Mouse (Mus musculus): ENCODE measurements around the gene Plekhg6.

Plekhg6 gene

DNA sequence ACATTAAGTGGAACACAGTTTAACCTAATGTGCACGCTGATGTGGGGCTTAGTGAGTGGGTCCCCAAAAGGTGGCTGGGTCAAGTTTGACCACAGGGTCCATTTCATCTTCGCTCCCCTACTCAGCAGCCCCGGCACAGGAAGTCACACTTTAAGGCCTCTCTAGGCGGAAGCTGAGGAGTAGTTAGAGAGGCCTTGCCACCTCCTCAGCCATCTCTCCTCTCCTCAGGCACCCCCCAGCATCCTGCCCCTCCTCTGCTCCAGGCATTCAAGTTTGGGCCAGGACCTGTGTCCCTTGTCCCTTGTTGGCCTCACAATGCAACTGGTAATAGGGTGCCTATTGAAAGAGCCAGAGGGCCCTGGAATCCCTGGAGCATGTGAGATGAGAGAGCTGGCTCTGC lies 26.9 kb downstream of the Plekhg6 start:
- no peak for DNase-seq (ENCODE audit: low spot score)

DNA sequence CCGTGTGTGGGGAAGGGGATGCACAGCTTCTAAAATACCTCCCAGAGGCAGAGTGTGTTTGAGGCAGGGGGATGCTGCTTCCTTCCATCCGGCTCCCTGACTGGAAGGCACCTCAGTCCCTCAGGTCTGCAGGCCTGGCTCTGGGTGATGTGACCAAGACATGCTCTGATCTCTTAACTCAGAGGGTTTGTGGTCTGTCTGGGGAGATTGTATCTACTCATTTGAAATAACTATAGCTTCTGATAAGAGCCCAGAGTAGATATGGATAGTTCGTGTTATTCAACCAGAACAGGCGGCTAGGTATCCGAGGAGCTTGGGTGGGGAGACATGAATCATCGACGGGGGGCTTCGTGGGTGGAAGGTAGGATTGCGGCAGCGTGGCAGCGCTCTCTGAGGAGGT lies 27.4 kb downstream of the Plekhg6 start:
- no peak for DNase-seq (ENCODE audit: low spot score)

DNA sequence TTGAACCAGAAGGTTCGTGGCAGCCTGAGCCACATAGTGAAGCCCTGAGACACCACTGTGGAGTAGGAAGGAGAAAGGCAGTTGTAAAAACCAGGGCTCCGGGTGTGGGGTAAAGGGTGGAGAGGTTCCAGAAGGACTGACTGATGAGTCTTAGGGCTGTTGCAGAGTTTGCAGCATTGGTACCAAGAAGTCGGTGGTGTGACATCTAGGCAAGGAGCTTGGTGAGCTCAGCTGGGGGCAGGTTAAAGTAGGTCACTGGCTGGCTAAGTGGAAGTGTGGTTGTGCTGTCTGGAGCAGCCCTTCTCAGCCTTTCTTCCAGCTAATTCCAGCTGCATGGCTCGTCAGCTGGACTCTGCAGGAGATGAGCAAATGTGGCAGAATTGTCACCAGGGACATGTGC lies 27.8 kb downstream of the Plekhg6 start:
- no peak for DNase-seq (ENCODE audit: low spot score)

DNA sequence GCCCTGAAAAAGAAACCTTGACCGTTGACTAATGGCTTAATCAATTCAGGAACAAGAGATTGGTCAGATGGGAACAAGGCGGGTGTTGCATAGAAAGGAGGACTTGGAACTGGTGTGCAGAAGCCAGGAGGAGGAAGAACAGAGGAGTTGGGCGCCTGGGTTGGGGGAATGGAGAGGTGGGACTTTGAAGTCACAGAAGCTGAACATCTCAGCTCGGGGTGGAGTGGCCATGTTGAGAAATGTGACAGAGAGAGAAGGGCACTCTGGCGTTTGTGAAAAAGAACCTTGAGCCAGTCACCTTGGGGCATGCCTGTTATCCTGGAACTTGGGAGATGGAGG lies 28.6 kb downstream of the Plekhg6 start:
- DNase-seq (ENCODE audit: low spot score) = no peak

DNA sequence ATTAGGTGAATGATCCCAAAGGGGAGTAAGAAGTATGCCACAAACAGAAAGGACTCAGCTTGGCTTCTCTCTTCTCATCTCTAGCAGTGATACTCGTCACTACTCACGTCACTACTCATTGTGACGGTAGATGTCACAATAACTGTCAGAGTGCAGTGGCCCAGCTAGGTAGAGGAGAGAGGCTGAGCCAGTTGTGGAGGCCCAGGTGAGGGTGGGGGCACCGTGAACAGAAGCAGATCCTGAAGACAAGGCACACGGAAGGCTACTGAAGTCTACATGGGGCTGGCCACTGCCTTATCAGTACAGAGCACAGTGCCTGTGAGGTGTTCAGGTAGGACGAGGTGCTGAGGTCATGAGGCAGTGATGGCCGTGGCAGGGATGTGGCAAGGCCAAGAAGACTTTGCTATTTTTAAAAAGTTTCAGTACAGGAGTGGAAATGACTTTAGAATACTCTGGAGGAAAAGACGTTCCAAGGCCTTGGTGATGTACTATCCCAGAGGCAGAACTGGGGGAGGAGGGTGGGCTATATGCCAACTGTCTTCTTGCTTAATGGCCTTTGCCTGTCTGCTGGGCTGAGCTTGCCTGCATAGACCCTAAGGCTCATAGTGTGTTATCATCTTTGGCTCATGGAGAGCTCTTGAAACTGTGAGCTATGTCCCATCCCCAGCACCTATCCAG lies 29.1 kb downstream of the Plekhg6 start:
- no peak for DNase-seq (ENCODE audit: low spot score)

DNA sequence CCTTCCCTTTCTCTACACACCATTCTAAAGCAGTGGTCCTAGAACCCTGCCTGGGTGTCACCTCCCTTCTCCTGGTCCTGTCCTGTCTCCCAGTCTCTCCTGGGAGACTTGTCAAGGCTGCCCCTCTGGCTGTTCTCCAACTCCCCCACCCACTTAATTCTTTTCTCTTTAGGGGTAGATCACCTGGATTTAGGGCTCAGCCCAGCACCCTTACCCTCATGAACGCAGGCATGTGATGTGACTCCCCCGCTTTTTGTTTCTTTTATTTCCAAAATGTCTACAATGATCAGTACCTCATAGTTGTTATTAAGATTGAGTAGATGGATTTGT lies 29.6 kb downstream of the Plekhg6 start:
- DNase-seq (ENCODE audit: low spot score) = no peak

DNA sequence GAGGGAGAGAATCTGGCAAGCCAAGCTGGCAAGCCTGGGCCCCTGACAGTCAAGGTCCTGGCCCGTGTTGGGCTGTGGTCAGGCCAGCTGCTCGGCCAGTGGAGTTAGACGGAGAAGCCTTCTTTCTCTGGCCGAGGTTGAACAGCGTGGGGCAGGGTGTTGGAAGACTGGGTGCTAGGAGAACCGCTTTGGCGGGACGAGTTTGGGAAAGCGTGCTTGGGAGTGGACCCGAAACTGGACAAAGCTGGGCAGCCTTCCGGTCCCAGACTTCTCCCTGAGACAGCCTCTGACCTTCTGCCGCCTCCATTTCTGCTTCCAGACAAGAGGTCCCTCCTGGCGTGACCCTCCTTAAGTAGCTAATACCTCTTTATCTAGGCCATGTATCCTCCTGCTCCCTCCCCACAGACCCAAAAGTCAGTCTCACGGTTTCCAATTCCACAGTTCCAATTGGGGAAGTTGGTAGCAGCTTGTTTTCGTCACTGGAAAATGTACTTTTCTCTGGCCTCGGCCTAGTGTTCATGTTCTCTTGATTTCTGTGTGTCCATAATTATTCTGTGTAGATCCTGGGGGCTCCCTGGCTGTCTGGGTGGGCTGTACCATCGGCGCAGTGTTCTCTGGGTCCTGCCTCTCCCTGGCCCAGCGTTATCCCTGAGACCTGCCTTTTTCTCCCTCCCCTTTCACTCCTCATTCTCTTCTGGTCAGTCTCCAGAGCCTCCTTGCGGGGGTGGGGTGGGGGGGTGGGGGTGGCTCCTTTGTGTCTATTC lies 30.2 kb downstream of the Plekhg6 start:
- no peak for DNase-seq (ENCODE audit: low spot score)

DNA sequence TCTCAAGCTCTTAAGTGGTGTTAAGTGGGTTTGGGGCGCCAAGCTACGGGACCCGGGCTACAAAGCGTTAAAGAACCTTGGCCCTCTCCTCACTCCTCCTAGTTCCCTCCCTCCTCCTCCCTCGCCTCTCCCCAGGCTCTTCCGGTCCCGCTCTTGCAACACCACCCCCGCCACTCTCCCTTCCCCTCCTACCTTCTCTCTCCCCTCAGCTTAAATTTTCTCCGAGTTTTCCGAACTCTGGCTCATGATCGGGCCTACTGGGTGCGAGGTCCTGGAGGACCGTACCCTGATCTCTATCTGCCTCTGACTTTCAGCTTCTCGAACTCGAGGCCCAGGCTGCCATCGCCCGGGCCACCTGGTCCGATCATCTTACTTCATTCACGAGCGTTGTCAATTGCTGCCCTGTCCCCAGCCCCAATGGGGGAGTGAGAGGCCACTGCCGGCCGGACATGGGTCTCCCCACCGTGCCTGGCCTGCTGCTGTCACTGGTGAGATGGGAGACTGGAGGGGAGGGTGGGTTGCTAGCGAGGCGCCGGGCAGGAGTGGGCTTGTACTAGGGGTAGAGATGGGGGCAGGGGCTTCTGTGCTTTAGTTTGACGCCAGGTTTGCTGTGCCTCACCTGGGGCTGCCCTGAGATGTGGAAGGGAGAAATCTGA lies 30.9 kb downstream of the Plekhg6 start:
- no peak for DNase-seq (ENCODE audit: low spot score)

DNA sequence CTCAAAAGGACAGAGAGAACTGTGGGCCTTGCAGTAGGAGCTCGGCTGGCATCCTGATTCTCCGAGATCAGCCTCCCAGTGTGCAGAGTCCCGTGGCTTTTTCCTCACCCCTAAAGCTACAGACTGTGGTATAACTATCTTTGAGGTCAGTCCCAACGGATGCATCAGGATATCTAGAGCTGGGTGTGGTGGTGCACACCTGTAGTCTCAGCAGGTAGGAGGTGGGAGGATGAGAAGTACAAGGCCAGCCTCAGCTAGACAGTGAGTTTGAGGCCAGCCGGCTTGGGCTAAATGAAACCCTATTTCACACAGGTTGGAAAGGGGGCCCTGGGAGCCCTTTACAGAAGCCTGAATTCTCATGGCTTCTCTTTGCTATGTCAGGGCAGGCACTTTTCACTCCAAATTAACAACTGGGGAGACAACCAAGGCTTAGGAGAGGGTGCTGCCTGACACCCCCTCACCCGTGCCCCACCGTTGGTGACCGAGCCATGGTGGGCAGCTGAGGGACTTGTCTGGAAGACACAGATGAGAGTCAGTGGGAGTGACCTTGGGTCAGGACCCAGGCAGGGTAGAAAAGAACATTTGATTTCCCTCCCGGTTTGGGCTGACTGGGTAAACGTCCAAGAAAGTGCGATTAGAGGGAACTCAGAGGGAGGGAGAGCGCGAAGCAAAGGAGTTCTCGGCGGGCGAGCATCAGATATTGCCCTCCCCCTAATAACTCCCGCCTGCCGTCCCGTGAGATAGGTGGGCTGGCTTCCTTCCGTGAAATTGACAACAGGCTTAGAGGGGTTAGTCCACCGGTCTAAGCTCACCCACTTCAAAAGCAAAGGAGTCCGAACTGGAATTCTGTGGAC lies 31.6 kb downstream of the Plekhg6 start, which contains the start of gene Tnfrsf1a:
Gene Tnfrsf1a, plus strand, starts transcription at position 642 of the 854 bp plus-strand sequence.
- DNase-seq (ENCODE audit: low spot score) = no peak

DNA sequence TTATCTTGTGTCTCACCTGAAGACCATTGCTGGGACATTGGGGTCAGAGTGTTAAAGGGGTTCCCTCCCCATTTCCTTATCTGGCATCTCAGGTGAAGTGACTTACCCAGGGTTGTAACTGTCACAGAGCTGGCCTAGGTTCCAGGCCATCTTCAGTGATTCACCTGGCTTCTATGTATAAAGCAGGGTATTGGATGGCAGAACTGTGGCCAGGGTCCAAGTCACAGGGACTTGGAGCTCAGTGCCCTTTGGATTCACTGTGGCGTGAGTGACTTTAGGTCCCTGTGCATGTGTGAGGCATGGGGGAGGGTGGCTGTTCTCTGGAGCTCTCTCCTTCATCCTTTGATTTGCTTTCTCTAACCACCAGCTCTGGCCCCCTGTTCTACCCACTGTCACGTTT lies 34.6 kb downstream of the Plekhg6 start:
- DNase-seq (ENCODE audit: low spot score) = no peak

DNA sequence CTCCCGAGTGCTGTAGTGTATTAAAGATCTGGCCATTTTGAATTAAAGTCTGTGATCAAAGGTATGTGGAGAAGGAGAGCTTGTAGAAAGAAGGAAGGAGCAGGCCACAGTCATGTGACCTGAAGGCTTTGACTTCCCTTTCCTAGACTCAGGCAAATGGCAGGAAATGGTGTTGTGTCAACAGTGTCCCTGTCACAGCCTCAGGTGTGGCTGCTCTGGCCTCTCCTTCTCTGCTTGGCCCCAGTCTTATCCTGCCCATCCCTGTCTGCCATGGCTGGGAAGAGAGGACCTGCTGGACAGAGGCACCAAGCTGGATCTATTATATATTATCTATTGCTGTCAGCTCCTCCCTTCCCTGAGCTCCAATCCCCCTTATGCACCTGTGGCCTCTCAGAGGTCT lies 35.0 kb downstream of the Plekhg6 start:
- DNase-seq (ENCODE audit: low spot score) = no peak

DNA sequence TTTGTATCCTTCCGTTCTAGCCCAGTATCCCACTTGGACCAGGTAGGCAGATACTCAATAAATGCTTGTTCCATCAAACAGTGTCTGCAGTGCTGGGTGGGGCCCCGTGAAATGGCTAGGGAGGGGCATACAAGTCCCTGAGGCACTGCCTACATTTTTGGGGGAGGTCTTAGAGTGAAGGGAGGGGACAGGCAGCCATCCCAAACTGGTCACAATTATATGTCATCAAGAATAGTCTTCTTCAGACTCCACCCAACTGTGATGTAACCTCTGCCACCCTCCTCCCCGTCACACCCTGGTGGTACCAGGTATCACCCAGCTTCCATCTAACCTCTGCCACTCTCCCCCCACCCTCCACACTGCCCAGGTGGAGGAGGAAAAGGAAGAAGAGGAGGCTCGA lies 35.7 kb downstream of the Plekhg6 start:
- DNase-seq (ENCODE audit: low spot score) = no peak

DNA sequence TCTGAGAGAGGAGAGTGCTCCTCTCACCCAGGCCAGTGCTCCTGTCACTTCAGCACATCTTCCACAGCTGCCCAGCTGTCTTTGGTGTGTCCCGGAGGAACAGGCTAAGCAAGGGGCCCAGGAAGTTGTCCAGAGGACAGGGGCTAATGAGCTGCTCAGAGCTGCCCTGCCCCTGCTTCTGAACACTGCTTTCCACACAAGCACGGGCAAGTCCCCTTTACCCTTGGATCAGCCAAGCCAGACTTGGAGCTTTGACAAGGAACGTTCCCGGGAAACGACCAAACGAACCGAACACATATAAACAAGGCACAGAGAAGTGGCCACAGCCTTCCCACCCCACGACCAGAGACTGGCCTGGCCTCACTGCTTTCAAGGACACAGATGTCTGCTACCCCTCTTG lies 36.5 kb downstream of the Plekhg6 start:
- no peak for DNase-seq (ENCODE audit: low spot score)

DNA sequence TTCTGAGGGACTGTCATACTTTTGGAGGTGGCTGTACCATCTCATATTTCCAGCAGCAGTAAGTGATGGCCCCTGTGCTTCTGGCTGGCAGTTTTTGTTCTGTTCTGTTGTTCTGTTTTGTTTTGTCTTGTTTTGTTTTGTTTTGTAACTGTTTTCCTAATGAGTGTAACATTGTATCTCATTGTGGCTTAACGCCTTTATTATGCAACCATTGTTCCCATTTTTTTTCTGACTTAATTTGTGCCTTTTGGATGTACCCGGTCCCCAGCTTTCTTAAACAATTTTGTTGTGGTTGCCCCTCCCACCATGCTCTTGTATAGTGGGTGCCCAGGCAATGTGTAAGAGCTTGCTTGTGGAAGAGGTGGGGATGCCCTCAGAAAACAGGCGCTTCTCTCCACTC lies 38.4 kb downstream of the Plekhg6 start:
- DNase-seq (ENCODE audit: low spot score) = no peak

DNA sequence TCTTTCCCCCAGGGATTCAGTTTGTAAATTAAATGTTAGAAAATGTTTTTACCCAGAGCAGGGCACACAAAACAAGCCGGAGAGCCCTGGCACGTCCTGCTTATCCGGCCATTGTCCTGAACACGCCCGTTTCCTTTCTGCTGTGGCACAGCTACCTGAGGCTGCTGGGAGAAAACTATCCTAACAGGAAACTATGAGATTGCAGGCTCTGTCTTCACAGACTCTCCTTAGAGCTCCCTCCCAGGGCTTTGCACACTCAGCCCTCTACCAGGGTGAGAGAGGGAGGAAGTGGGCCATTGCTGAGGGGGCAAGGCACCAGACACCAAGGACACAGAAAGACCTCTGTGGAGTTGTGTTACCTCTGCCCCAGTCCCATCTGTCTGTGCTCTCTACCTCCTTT lies 40.3 kb downstream of the Plekhg6 start:
- no peak for DNase-seq (ENCODE audit: low spot score)

DNA sequence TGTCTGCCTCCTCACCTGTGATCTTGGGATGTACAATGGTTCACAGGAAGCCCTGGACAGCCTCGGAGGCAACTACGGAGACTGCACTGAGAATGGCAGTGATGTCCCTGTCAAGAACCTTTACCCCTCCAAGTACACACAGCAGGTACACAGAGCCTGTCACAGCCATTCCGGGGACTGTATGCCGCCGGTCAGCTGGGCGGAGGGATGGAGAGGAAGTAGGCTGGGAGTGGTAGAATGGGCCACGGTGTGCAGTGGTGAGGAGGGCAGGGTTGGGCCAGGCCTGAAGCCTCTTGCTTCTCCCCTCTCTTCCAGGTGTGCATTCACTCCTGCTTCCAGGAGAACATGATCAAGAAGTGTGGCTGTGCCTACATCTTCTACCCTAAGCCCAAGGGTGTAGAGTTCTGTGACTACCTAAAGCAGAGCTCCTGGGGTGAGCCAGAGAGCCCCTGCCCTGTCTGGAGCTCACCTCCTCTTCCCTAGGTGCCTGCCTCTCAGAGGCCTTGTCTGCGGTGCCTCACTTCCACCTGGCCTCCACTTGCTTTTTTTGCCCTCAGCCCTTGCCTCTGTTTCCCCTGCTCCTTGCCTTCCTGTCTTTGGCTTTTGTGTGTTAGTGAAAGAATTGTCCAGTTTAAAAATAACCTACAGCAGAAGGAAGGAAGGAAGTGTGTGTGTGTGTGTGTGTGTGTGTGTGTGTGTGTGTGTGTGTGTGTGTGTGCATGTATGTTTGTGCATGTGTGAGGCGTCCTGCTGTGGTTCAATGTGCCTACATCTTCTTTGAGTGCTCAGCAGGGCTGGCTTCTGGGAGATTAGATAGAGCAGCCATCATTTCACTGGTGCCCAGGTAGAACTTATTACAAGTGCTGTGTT lies 41.6 kb downstream of the Plekhg6 start:
- DNase-seq (ENCODE audit: low spot score) = no peak

DNA sequence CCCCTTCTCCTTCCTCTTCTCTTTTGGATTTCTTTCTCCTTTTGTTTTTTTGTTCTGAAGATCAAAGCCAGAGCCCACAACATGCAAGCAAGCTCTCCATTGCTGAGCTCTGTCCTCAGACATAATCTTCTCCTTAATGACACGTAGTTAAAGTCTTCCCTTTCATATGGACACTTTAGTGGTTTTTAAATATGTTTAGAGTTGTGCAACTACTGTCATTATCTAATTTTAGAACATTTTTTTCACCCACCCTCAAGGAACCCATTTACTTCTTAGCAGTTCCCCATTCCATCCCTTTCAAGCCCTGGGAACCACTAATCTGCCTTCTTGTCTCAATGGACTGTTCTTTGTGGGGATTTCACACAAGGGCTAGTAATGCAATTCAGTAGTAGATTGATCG lies 46.2 kb downstream of the Plekhg6 start:
- DNase-seq (ENCODE audit: low spot score) = no peak

DNA sequence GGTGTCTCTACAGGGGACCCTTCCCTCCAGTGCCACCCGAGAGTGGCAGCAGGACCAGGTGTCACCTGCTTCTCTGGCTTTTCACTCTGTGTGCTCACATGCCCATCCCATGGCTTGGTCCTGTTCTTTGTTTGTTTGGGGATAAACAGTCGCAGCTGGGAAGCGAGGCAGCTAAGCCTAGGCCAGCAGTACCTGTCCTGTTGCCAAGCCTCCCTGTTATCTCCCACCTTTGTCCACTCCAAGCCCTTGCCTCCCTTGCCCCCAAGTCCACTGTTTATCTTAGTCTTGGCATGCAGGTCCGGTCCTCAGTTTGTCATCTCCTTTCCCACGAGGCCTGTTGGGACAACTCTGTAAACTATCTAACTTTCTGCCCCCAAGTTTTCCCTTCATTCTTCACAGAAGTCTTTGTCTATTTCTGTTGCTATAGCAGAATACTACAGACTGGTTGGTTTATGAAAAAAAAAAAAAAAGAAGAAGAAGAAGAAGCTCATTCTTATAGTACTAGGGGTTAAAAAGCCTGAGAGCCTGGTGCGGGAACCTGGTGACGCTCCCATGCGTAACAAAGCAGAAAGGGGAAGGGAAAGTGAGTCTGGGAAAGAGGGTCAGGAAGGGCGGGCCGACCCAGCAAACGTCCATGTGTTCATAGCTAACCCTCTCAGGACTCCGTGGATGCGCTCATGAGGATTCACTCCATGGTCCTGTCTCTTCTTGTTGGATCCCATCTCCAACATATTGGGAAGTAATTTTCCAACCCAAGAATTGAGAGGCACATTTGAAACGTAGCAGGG lies 47.3 kb downstream of the Plekhg6 start:
- DNase-seq (ENCODE audit: low spot score) = no peak

DNA sequence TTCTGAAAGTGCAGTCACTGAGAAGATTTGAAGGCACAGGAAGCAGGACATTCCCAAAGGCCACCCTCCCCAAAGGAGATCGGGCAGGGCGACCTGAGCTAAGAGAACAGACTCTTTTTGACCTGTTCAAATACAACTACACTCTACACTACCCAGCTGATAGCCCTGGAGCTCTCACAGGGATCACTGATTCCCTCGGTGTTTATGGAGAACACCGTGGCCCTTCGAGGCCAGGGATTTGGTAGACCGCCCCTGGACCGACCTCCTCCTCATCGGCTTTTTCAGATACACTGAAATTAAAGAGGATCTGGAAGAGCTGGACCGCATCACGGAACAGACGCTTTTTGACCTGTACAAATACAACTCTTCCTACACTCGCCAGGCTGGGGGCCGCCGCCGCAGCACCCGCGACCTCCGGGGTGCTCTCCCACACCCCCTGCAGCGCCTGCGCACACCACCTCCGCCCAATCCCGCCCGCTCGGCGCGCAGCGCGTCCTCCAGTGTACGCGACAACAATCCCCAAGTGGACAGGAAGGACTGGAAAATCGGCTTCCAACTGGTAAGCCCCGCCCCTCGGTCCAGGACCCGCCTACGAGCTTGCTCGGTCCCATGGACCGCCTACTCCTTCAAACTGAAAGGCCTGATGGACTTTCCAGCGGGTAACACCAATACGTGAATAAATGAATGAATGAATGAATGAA lies 49.8 kb downstream of the Plekhg6 start:
- DNase-seq (ENCODE audit: low spot score) = no peak

DNA sequence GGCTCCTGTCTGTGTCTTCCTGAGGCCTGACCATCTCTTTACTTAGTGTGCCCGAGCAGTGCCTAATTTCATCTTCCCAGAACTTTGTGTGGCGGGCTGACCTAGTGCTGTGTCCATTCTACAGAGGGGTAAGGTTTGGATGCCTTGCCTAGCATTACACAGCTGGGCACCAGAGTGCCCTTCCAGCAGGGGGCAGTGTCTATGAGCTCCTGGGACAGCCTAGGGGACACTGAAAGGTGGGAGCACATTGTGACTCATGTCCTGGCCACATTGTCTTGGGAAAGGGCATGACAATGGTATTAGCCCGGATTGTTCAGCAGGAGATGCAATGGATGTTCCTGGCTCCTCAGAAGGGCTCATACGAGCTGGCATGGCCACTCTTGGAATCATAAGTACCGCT lies 52.4 kb downstream of the Plekhg6 start:
- peak; percentile 10 for DNase-seq (ENCODE audit: low spot score)
